Mouse (Mus musculus): ENCODE data around the gene Spint5.
A peak's percentile ranks its signal among the peaks of the same experiment; 100 is the strongest.

Spint5 gene

DNA sequence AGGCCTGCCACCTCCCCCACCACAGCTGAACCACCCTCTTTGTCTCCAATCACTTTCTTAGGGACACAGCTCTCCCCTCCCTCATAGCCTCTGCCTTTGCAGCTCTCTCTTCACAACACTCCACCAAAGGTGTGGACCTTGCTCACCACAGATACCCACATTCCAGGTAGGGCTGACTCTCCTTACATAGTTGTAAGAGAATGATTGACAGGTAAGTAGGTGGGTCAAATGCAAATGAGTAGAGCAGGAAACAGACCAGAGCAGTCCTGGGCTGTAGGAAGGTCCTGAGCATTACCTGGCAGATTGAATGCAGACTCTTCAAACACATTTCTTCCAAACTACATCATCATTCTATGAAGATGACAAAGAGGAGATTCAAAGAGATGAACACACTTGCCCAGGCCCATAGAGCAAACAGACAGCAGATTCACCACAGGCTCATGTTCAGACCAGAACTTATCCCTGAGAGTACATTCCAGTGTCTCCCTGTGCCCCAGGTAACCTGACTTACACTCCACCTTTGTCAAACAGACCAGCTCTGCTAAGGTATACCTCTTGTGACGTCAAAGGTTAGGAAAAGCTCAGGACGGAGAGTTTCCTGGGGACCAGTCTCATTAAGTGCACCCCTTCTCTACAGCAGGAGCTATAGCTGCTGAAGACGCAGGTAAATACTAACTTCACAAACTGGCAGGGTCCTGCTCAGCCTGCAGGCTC, 22.4 kb downstream of the Spint5 start:
- no peak for DNase-seq

DNA sequence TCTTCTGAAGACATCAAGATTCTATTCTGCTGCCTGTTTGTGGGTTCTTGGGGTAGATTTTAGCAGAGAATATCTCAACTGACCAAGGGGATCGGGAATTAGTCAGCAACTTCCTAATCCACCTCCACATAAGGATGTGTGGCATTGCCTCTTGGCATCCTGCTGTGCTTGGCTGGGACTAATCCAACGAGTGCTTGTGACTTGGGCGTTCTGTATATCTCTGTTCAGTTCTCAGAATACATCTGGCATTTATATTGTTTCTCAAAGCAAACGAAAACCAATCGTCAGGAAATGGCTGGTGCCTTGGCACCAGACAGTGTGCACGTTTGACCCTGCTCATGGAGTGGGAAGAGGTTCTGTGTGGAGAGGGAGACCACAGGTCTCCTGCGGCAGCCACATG, 24.8 kb downstream of the Spint5 start:
- no peak for DNase-seq

DNA sequence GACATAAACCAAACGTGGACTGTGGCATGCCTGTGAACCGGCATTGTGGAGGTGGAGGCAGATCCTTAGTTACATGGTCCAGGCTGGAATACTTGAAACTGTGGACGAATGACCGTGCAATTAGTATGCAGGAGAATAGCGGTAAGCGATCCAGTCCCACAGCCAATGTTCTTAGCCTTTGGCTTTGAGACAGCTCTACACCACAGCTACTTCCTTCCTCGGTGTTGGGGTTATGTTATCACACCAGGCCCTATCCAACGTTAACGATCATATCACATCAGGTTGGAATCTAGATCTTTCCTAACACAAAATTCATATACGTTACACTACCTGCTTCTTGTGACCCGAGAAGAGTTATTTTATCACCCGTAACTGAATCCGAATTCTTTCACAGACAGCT, 29.9 kb downstream of the Spint5 start:
- DNase-seq = no peak

DNA sequence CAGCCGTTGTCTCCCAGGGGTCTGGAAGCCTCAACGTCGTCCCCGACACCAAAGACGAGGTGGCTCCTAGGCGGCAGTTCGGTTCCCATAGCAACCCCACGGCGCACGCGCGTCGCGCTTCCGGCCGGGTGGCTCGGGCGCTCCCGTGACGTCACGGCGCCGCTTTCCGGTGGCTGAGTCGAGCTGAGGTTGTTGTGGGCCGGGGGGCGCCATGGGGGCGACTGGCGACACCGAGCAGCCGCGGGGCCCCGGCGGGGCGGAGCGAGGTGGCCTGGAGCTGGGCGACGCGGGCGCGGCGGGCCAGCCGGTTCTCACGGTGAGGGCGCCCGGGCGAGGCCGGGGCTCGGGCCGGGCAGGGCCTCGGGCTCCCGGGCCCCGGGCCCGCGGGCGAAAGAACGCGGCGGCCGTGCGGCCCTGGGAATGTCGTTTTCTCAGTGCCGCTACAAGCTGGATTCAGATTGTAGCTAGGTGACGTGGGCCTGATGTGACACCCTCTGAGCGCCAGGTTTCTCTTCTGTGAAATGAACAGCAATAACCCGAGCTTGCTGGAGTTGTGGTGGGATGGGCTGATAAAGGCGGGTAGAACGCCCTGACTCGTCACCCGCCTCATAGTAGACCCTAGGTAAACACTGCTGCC, 30.9 kb downstream of the Spint5 start, which contains the start of the genes Wfdc3 and Dnttip1:
Gene Wfdc3, minus strand, starts transcription at position 89 of the 637 bp plus-strand sequence.
Gene Dnttip1, plus strand, starts transcription at position 141 of the 637 bp plus-strand sequence.
- peak; percentile 96 for DNase-seq

DNA sequence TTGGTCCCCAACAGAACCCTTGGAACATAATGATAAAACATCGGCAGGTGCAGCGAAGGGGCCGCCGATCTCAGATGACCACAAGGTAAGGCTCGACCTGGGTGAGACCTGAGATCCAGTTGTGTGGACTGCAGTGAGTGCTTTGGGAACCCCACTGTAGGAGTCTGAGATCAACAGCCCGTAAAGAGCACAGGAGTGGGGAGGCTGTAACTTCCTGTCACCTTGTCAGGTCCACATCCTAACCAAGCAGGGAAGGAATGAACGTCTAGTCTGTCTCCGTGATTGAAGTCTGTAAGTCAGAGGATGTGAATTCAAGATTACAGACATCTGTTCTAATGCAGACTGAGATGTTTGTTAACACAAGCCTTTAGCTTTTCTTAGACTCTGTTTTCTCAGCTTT, 31.6 kb downstream of the Spint5 start:
- no peak for DNase-seq

DNA sequence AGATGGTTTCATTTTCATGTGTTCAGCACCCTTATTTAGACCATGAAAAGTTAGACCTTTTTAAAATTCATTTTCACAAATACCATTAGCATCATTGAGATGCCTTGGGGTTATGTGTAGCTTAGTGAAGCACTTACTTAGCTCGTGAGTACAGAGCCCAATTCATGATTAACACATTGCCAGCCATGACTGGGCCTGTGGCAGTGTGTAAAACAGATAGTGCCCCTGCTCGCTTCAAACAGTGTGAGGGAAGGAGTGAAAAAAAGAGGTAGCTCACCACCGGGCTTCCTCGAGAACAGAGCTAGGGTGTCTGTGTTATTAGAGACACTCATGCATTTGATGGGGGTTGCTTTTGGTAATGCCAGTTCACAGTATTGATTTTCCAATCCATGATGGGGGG, 33.1 kb downstream of the Spint5 start:
- DNase-seq = no peak

DNA sequence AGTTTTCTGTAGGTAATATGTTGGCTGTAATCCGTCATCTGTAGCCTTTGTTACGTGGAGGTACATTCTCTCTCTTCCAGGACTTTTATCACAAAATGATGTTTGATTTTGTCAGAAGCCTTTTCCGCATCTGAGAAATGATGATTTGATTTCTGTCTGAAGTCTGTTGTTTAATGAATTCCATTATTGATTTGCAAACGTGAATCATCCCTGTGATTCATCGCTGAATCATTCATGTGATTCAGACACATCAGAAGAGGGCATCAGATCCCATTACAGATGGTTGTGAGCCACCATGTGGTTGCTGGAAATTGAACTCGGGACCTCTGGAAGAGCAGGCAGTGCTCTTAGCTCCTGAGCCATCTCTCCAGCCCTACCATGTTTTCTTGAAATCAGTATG, 33.9 kb downstream of the Spint5 start:
- no peak for DNase-seq

DNA sequence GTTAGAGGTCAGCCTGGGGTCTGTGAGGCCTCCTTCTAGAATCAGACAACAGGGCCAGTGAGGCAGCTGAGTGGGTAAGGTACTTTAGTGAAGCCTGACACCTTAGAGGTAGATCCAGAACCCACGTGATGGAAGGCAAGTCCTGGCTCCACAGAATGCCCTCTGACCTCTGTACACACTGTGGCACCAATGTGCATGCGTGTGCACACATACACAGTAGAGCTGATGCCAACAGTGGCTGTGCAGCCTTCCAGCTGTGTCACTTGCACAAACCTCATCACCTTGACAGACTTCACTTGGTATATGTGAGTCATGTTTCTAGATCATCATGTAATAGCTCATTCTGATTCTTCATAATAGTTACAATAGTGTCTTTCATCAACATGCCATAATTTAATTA, 37.3 kb downstream of the Spint5 start:
- DNase-seq = no peak

DNA sequence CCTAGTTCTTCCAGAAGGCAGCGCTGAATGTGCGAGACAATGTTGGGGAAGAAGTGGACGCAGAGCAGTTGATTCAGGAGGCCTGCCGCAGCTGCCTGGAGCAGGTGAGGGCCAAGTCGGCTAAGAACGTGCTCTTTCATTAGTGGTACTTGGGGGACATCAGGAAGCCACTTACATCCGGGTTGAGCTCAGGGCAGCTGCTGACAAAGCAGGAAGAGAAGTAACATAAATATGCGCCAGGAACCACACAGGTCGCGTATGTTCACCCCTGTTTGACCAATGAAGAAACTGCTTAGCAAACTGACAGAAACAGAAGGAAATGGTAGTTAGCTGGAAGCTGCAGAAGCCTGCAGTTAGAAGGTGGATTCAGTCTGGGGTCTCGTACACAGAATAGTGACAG, 39.0 kb downstream of the Spint5 start:
- no peak for DNase-seq

DNA sequence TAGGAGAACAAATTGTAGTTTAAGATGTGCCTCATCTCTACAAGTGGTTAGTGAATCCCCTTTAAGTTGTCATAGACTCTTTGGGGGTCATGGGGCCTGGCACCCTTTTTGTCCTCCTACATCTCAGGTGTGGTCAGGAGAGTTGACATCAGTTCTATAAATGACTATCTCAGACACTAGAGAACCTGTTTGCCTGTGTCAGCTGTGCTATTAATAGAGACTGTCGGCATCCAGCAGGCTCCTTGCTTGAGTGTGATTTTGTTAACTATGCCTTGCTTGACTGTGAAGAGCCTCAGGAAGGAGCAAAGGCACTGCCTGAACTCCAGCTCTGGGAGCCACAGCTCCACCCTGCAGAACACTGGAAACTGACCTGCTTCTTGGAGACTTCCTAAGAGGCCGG, 39.7 kb downstream of the Spint5 start:
- no peak for DNase-seq

DNA sequence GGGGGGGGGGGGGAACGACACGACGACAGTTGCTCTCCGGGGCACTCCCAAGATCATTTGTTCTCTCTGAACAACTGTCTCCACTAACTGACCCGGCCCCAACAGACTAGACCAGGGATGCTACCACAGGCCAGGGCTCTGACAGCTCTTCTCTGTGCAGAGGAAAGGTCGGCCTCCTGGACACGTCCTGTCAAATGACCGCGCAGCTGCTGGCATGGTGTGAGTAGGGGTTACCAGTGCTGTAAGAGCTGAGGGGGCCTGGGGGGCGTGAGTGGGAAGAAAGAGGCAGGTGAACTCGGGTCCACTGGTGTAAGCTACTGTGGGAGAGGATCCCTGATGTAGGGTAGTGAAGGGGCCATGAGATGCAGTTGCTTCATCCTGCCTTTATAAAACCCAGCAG, 42.7 kb downstream of the Spint5 start:
- no peak for DNase-seq

DNA sequence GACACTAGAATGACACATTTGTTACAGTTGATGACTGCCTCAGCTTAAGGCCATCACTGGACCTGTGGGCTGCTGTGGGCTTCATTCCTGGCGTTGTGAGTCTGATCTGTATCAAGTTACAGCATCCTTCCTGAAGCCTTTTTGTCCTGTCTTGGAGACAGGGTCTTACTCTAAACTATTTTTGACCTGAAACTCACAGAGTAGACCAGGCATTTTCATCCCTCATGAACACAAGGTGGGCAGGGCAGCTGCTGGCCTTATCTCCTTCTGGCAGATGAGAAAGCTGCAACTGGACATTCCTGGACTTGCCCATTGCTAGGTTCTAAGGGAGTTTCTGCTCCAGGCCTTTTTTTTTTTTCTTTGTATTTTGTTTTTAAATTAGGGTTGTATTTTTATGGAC, 43.6 kb downstream of the Spint5 start:
- DNase-seq = no peak

DNA sequence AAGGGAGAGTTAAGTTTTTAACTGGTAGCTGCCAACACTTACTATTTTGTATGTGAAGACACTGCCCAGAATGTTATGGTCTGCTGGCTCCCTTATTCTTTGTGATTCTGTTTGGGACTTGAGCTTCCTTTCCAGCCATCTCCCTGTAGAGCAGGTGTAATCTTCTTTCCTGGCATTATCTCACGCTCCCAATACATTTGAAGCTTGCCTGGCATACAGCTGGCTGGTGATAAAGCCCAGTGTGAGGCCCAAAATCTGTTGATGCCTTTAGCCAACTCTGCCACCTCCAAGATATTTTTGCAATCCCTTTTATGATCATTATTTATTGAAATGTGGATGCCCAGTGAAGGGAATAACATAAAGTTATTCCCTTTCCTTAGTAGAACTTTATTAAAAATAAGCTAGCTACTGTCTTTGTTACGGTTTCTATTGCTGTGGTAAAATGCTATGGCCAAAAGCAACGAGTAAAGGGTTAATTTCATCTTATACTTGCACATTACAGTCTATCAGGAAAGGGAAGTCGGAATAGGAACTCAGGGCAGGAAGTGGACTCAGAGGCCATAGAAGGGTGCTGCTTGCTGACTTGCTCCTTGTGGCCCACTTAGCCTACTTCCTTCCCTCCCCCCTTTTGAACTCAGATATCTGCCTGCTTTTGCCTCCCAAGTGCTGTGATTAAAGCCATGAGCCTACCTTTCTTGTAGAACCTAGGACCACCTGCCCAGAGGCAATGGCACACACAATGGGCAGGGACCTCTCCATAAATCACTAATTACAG, 45.1 kb downstream of the Spint5 start:
- no peak for DNase-seq

DNA sequence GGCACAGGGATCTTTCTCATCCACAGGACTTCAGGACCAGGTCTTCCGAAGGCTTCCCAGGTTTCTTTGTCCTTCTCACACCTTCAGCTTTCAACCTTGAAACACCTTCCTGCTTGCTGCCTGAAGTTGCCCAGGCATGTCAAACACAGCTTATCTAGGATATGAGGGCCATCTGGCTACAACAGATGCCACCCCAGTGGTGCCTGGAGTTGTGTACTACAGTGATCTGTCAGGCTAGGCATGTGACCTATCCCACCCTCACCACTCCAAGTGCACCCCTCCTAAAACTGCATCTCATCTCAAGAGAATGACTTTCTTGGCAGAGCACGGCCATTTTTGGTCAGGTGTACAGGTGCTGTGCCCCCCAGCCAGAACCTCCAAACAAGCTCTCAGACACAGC, 46.4 kb downstream of the Spint5 start:
- DNase-seq = no peak

DNA sequence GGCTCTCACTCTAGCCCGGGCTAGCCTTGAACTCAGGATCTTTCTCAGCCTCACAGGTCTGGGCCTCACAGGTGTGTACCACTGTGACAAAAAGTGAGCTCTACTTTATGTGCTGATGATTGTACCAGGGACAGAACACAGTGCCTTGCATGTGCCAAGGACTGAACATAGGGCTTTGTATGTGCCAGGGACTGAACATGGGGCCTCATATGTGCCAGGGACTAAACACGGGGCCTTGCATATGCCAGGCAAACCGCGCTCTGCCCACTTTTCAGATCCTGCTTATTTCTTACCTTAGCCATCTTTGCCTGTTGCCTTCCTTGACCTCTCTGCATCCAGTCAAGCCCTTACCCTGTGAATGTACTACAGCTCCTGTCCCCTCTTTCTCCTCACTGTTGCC, 46.9 kb downstream of the Spint5 start:
- no peak for DNase-seq

DNA sequence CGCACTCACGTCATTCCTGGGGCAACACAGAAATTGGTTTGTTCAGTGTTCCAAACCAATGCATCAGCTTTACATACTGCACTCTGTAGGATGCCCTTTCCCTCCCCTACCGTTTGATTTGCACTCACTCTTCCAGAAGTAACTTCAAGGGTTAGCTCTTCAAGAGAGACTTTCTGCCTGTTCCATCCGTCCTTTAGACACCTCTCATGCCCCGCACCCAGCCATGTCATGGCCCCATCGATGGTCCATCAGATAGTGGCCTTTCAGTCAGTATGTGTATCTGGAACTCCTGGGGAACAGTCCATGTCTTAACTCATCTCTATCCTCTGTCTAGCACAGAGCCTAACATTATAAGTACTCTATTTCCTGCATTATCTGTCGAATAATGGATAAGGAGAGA, 47.5 kb downstream of the Spint5 start:
- no peak for DNase-seq

DNA sequence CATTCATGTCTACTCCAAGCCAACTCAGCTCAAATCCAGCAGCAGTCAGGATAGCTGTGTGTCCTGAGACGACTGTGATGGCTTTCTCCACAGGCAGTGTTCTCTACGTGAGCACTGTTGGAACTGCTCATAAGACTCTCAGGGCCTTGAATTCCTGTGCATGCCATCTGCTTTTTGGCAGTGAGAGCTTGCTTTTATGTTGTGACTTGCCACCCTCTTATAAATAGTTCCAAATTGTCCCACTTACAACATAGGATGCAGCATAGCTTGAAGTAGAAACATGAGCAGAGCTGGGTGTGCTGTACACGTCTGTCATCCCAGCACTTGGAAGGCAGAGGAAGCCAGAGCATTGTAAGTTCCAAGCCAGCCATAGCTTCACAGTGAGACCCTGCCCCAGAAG, 50.7 kb downstream of the Spint5 start:
- DNase-seq = no peak

Data from embryo, embryonic 11 days (tissue).